Mouse (Mus musculus): ENCODE measurements around the gene Nelfcd.

The Nelfcd gene

DNA sequence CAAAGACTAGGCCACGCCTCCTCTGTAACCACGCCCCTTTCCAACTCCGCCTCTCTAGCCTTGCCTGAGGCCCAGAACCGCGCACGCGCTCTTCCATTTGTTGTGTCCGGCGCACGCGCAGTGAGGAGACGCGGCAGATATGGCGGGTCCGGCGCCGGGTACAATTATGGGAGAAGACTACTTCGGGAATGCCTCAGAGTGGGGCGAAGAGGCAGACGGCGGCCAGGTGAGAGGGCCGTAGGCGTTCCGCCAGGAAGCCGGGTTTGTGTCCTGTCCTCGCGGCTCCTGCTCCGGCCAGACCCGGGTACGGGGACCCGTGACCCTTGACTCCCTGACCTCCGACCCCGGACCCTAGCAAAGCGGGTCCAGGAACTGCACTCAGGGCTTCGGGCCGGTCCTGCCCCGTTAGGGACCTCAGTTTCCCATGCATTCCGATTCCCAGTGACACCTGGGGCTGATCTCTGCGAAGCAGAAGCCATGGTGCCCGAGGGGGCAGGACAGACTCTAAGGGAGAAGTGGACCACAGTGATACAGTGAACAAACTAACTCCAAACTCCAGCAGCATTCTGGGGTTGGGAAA is at the start of gene Nelfcd:
Gene Nelfcd, plus strand, starts transcription at position 74 of the 580 bp plus-strand sequence.
- DNase-seq = peak; percentile 95 to 97

DNA sequence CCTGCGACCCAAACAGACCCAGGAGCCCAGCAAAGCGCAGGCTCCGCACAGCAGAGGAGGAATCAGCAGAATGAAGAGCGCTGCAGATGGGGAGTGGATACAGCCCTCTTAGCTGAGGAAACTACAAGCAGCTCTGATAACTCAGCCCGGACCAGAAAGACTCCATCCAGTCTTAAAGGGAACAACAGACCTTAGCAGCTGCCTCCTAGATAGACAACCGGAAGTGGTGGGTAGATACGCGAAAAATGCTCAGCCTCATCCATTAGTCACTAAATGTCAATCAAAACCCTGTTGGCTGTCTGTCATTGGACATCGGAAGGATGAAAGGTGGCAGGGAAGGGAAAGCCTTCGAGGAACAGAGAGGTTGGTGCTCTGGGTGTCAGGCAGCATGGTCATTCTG is 49.0 kb upstream of the Nelfcd start:
- no peak for DNase-seq

GRCm38 (mm10) chr2:174381021-174381420 is 34.6 kb upstream of the Nelfcd start:
- DNase-seq = no peak

DNA sequence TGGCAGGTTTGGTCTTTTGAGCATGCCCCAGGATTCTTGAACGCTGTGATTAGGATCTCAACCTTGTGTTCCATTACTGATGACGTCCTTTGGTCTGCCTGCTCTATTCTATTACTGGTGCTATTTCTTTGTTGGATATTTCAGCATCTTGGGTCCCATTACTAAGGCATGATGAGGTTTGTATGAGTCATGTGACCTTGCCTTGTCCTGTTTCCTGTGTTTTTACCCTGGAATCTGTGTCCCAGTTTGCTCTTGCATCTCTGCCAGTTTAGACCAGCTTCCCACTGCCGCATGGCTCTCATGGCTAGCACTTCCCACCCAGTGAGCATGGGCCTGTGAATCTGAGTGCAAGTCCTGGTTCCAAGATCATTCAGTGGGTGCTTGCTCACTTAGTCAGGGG is 23.7 kb upstream of the Nelfcd start:
- DNase-seq = no peak

- no peak for DNase-seq
These were observed 23.1 kb upstream of the Nelfcd start for GRCm38 (mm10) chr2:174392554-174392953.

GRCm38 (mm10) chr2:174393383-174393782 is 22.2 kb upstream of the Nelfcd start:
- no peak for DNase-seq

- no peak for DNase-seq
These were observed 19.0 kb upstream of the Nelfcd start for GRCm38 (mm10) chr2:174396643-174397042.

DNA sequence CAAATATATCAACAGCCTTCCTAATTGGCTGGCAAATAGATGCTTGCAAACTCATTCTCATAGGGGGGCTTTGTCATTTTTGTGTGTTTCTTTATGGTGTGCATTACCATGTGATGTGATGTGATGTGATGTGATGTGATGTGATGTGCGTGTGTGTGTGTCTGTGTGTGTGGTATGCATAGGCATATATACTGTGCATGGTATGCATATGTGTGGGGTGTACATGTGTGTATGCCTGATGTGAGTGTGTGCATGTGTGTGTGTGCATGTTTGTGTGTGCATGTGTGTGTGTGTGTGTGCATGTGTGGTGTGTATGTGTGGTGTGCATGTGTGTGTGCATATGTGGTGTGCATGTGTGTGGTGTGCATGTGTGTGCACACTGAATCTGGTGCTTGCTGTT is 18.5 kb upstream of the Nelfcd start:
- DNase-seq = no peak

DNA sequence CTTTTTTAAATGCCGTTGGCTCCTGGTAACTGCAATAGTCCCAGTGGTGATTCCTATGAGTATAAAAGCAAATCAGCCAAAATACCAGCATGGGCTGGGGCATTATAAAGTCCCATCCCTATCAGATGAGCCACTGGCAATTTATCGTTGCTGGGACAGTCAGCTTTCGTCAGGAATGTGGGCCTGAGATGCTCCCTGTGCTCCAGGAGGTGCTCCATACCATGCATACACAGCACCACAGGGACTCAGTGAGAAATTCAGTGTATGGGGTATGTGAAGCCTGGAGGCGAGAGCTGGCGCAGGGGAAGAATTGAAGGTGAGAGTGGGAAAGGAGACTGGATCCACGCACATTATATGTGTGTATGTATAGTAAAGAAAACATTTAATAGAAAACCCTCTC is 17.7 kb upstream of the Nelfcd start:
- DNase-seq = no peak

DNA sequence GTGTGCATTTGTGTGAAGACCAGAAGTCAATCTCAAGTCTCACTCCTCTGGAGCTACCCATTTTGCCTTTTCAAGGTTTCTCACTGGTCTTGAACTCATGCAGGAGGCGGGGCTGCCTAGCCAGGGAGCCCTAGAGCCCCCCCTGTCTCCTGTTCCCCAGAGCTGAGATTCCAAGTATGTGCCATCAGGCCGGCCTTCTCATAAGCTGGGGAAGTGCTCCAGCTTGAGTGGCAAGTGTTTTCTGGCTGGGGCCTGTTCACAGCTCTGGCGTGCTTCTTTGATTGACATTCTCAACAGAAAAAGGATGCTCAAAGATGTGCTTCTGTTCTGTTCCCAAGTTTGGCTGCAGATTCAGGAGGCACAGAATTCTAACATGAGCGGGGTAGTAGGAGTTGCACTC is 15.2 kb upstream of the Nelfcd start:
- DNase-seq = no peak

GRCm38 (mm10) chr2:174410222-174410621 is 5.4 kb upstream of the Nelfcd start:
- DNase-seq = no peak

DNA sequence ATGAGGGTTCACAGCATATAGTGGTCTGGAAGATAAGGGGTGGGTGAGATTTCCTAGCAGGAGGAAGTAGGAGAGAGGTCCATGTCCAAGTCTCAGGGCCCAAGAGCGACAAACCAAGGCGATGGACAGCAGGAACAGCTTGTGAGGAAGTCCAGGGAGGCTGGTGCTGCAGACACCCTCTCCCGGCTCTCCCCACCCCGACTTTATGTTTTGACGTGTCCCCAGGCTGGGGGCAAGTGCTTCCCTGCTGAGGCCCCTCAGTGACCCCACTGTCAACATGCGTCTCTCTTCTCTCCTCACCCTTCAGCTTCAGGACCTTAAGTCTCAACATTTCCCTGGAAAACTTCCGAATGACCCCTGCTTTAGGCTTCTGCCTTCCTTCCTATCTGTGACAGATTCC is 2.5 kb upstream of the Nelfcd start:
- DNase-seq = no peak

GRCm38 (mm10) chr2:174415001-174415730 is 438 bp upstream of the Nelfcd start:
- no peak for DNase-seq

- DNase-seq = no peak
These were observed 5.5 kb downstream of the Nelfcd start for GRCm38 (mm10) chr2:174421107-174421506.

DNA sequence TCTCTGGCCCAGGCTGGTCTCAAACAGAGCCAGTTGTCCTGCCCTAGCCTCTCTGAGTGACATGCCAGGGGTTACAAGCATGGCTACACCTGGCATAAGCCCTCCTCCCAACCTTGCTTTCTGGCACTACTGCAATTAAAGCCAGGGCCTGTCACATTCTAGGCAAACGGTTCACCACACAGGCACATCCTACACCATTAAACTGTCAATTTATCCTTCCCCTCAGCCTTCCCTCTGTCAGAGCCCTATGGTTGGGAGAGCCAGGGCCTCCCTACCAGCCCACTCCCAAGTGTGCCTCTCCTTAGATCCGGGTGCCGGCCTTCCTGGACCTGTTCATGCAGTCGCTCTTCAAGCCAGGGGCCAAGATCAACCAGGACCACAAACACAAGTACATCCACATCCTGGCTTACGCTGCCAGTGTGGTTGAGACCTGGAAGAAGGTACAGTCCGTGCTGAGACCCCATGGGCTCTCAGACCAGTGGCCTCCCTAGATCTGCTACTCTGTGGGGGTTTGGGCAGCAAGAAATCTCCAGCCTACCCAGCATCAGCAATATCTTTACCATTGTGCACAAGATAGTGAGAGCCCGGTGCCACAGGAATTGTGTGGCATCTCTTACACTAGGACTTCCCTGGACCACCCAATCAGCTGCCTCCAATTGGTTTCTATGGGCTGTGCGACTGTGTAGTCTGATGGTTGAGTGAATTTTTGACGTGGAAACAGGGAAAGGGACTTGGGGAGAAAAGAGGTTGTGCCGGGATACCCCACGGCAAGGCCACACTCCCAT is 8.9 kb downstream of the Nelfcd start:
- DNase-seq = peak; percentile 3 to 15

GRCm38 (mm10) chr2:174426856-174427255 is 11.3 kb downstream of the Nelfcd start:
- DNase-seq = peak; percentile 3 to 14

GRCm38 (mm10) chr2:174428076-174428835 is 12.7 kb downstream of the Nelfcd start:
- DNase-seq = peak in 1 of 2 experiments; percentile 3

DNA sequence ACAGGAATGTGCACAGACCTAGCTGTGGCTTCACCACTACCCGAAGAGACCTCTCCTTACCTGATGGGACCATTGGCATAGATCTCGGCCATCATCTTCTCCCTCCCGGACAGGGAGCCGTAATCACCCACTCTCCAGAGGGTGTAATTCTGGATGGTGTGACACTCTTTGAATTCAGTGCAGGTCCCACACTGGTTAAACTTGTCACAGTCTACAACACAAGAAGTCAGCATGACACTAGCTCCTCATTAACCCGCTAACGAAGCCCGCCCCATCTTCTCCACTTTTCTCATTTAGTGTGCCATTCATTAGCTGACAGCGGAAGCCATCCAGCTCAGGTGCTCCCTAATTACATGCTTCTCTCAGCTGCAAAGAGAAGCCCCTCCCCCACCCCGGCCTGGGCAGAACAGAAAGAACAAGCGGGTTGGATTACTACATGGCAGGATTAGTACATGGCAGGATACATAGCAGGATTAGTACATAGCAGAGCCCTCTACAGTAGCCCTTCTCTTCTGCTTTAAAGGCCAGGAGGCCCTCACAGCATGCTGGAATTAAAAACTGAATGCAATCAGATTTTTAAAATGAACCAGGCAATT is 13.5 kb downstream of the Nelfcd start:
- DNase-seq = peak; percentile 4 to 10

- no peak for DNase-seq
These were observed 19.3 kb downstream of the Nelfcd start for GRCm38 (mm10) chr2:174434943-174435342.

DNA sequence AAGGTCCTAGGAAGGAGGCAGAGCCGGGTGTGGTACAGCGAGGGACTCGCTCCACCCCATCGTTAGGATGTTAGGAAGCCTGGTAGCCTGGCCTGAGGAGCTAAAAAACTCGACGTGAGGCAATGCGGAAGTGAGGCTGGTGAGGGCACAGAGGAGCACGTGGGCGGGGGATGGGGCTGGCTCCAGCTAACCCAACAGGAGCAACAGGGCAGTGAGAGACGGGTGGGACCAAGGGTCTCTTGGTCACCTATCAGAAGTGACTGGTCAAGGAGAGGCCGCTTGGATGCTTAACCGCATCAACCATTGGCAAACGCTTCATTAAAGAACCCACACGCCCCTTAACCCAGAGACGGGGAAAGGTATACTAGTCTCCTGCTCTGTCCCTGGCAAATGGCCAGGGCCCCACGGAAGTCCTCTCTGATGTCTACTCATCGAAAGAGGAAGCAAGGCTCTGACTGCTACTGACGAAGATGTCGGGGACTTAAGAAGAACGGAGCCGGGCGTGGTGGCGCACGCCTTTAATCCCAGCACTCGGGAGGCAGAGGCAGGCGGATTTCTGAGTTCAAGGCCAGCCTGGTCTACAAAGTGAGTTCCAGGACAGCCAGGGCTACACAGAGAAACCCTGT is 20.6 kb downstream of the Nelfcd start:
- DNase-seq = peak; percentile 58 to 62

- DNase-seq = no peak
These were observed 21.5 kb downstream of the Nelfcd start for GRCm38 (mm10) chr2:174436916-174437696.

- peak; percentile 64 to 68 for DNase-seq
These were observed 22.0 kb downstream of the Nelfcd start for GRCm38 (mm10) chr2:174437697-174437982.

Measured in lung, postnatal 4 days (tissue).